Mouse (Mus musculus) midbrain, embryonic 10.5 days (tissue): ENCODE data around the gene Strada. TPM values are rescaled to one million over a fixed set of nuclear protein-coding genes. Genes with fewer than 3 reads are reported as not detected.
"Not testable (repeated sequence)": the region's sequence is repeated elsewhere in the genome, so short reads cannot be mapped to it uniquely, and the experiment has no call there.

Experiments
- DNase-seq: peaks from one replicate; pipeline ENCODE4 v3.0.0-alpha.2; 2017; ENCODE audit warnings: low spot score
- H3K27ac ChIP-seq: fragments of 300-500 bp; sonication (generic); replicated peaks from 2 replicates; pipeline ENCODE4 v1.5.1; 2016; ENCODE audit warnings: mild to moderate bottlenecking
- H3K27me3 ChIP-seq: fragments of 300-500 bp; sonication (generic); 2 replicates; pipeline ENCODE4 v1.6.1; 2016; ENCODE audit warnings: low read depth, mild to moderate bottlenecking; ENCODE audit not compliant: poor library complexity, severe bottlenecking
- H3K36me3 ChIP-seq: fragments of 300-500 bp; sonication (generic); 2 replicates; pipeline ENCODE4 v1.6.1; 2016; ENCODE audit warnings: mild to moderate bottlenecking, moderate library complexity
- H3K4me1 ChIP-seq: fragments of 300-500 bp; sonication (generic); 2 replicates; pipeline ENCODE4 v1.6.1; 2016
- H3K4me3 ChIP-seq: fragments of 300-500 bp; sonication (generic); 2 replicates; pipeline ENCODE4 v1.5.1; 2016; ENCODE audit warnings: mild to moderate bottlenecking, moderate library complexity
- H3K9me3 ChIP-seq: fragments of 300-500 bp; sonication (generic); replicated peaks from 2 replicates; pipeline ENCODE4 v1.6.1; 2016; ENCODE audit warnings: mild to moderate bottlenecking
- WGBS: fragments of 180-500 bp; shearing (Covaris S2); methylation state at CpG from one replicate; pipeline ENCODE4 v1.1.7; 2016; 5-methylcytosine and 5-hydroxymethylcytosine counted together
- polyA plus RNA-seq: library from polyadenylated mRNA; unstranded; fragments of >200 nt; fragmentation: Nextera tagmentation; extraction: Ambion mirVana; gene quantifications from 2 replicates; pipeline ENCODE4 v1.2.1, GENCODE M21; 2016

Strada gene
- polyA plus RNA-seq, 1 experiment from 2014 or later: 42.4 TPM

GRCm38 (mm10) chr11:106199997-106200396 lies 2.0 kb downstream of the Strada start:
- not testable (repeated sequence) for H3K27ac ChIP-seq, H3K9me3 ChIP-seq, H3K27me3 ChIP-seq, H3K4me3 ChIP-seq, H3K4me1 ChIP-seq, DNase-seq
- H3K36me3 ChIP-seq: peaks cover 87% of the 10 kb centered on the region
- 96% methylated on average over 7 of the region's 7 CpGs for WGBS

DNA sequence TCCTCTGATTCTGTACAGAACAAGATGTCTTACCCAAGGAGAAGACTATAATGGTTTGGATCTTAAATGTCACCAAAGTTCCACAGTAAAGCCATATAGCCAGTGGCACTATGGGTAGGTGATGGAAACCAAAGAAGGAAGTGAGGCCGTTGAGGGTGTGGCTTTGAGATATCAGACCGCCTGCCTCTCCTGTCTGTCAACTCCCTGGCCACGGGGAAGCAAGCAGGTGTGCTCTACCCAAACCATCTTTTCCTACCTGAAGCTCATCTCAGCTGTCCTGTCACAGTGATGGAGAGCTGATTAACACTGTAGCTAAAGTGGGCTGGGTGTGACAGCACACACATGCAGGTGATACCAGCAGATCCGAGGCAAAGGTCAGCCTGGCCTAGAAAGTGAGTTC lies 3.7 kb downstream of the Strada start:
- WGBS: 94% methylated on average over 4 of the region's 4 CpGs
- no peaks in the 10 kb centered on the region for H3K27me3 ChIP-seq
- DNase-seq: no peak
- no peaks in the 10 kb centered on the region for H3K9me3 ChIP-seq
- H3K4me3 ChIP-seq: no peak overlapping the region
- no peak overlapping the region for H3K27ac ChIP-seq
- peaks cover 70% of the 10 kb centered on the region for H3K36me3 ChIP-seq
- peaks cover 9% of the 10 kb centered on the region for H3K4me1 ChIP-seq

GRCm38 (mm10) chr11:106195341-106195740 lies 6.6 kb downstream of the Strada start:
- no peak overlapping the region for H3K27ac ChIP-seq
- H3K4me3 ChIP-seq: no peak overlapping the region
- H3K36me3 ChIP-seq: peaks cover 41% of the 10 kb centered on the region
- H3K27me3 ChIP-seq: no peaks in the 10 kb centered on the region
- DNase-seq: no peak
- no peaks in the 10 kb centered on the region for H3K9me3 ChIP-seq
- H3K4me1 ChIP-seq: peaks cover 19% of the 10 kb centered on the region

DNA sequence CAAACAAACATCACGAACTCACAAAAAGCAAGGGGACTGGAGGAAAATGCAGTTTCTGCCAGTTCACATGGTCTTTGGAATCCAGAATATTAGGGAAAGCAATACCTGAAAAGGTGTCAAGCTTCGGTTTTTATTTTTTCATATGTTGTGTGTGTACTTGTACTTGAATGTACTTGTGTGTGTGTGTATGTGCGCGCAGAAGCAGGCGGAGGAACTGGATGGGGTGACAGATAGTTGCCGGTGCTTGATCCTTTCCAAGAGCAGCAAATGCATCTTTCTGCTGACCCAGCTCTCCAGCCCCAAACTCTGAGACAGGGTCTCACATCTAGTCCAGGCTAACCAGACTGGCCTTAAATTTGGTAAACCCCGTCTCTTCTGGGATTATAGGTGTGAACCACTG lies 7.1 kb downstream of the Strada start:
- no peak for DNase-seq
- Histone ChIP-seq H3K27me3 (no peaks in the 10 kb centered on the region), H3K4me3 (no peak overlapping the region), H3K27ac (no peak overlapping the region), H3K9me3 (no peaks in the 10 kb centered on the region), H3K36me3 (peaks cover 36% of the 10 kb centered on the region), H3K4me1 (peaks cover 19% of the 10 kb centered on the region)
- WGBS: 94% methylated on average over 7 of the region's 7 CpGs

DNA sequence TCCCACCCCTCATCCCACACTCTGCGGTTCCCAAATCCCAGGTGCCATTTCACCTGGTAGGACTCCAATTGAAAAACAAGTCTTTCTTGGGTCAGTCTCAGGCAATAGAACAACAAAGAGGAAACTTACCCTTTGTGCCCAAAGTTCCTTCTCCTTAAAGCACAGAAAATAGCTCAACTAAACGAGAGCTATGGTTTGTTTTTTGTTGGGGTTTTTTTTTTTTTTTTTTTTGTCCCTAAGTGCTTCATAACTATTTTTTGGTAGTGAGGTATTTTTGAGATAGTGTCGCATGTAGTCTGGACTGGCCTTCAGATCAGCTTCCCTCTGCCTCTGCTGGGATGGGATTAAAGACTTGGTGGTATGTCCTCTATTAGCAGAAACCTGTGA lies 7.8 kb downstream of the Strada start:
- Histone ChIP-seq H3K4me1 (peaks cover 19% of the 10 kb centered on the region), H3K4me3 (peak overlapping the region; percentile 73), H3K27ac (peak overlapping the region; percentile 84), H3K27me3 (no peaks in the 10 kb centered on the region), H3K36me3 (peaks cover 30% of the 10 kb centered on the region), H3K9me3 (no peaks in the 10 kb centered on the region)
- DNase-seq: no peak
- 38% methylated on average over 3 of the region's 3 CpGs for WGBS

DNA sequence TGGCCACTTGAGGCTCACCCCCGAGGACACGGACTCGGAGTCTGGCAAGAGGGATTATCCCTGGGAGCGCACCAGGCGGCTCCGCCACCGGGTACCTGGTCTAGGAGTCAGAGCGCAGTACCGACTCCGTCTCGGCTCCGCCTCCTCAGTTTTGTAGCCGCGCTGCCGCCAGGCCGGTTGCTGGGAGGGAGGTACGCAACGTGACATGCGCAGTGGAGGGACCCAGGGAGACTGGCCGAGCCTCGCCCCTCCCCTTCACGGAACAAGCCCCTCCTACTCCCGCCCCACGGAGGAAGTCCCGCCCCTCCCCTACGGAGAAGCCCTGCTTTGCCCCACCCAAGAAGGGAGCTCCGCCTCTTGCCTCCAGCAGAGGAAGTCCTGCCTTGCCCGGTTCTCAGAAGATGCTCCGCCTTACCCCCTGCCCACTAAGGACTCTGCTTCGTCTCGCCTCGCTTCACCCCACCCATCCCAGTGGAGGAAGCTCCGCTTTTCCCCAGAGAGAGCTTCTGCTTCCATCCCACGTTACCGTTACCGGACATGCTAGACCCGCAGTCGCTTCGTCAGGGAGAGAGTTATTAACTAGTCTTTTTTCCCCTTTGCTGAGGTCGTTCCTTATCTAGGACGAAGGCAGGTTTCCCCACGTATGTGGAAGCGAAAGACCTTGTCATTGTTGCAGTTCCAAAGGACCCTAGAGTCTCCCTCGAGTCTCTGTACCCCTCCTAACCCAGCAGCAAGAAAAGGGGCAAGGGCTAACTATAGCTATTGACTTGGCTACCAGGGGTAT lies 8.4 kb downstream of the Strada start:
- WGBS: under 1% methylated on average over 44 of the region's 44 CpGs

GRCm38 (mm10) chr11:106192657-106193370 lies 9.2 kb downstream of the Strada start:
- WGBS: 14% methylated on average over 19 of the region's 19 CpGs
- H3K36me3 ChIP-seq: peaks cover 17% of the 10 kb centered on the region
- peak overlapping the region; percentile 84 for H3K27ac ChIP-seq
- peaks cover 19% of the 10 kb centered on the region for H3K4me1 ChIP-seq
- DNase-seq: no peak
- H3K27me3 ChIP-seq: no peaks in the 10 kb centered on the region
- no peaks in the 10 kb centered on the region for H3K9me3 ChIP-seq
- H3K4me3 ChIP-seq: peak overlapping the region; percentile 73

More for the DNA sequence above, 8.4 kb downstream of the Strada start:
- H3K36me3 ChIP-seq: peaks cover 24% of the 10 kb centered on the region
- DNase-seq: peak; percentile 99
- H3K4me1 ChIP-seq: peaks cover 19% of the 10 kb centered on the region
- peak overlapping the region; percentile 84 for H3K27ac ChIP-seq
- H3K9me3 ChIP-seq: no peaks in the 10 kb centered on the region
- peak overlapping the region; percentile 73 for H3K4me3 ChIP-seq
- H3K27me3 ChIP-seq: no peaks in the 10 kb centered on the region

DNA sequence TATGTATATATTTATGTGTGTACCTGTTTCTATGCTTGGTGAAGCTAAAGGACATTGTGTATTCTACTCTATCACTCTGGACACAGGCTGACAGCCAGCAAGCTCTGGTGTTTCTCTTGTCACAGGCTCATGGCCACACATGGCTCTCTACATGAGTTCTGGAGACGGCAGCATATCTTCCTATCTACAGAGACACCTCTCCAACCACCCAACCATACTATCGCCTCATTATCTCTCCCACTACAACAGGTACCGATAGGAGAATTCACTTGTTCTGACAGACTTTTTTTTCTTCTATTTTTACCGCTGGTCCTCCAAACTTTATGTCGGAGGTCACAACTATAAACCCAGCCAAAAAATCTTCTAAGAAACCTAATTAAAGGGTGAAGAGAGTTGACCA lies 9.7 kb downstream of the Strada start:
- Histone ChIP-seq H3K27ac (no peak overlapping the region), H3K4me3 (peak overlapping the region; percentile 73), H3K4me1 (peaks cover 19% of the 10 kb centered on the region), H3K27me3 (no peaks in the 10 kb centered on the region), H3K9me3 (no peaks in the 10 kb centered on the region), H3K36me3 (peaks cover 11% of the 10 kb centered on the region)
- no peak for DNase-seq
- 88% methylated on average over 5 of the region's 5 CpGs for WGBS

DNA sequence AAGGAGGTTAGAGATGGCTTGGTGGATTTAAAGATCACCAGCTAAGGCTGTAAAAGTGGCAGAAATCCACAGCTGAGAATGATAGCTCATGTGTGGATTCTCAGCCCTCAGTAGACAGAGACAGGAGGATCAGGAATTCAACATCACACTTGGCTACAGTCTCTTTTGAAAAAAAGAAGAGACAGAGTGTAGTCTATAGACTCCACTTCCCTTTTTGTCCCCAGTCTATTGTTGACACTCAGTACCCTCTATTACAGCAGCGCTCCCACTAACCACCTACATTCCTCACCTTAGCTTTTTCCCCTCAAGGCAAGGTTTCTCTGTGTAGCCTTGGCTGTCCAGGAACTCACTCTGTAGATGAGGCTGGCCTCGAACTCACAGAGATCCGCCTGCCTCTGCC lies 10.3 kb downstream of the Strada start:
- DNase-seq: no peak
- no peak overlapping the region; the same call in 1 of the 2 replicates for H3K4me3 ChIP-seq
- peaks cover 9% of the 10 kb centered on the region for H3K36me3 ChIP-seq
- 93% methylated on average over 3 of the region's 3 CpGs for WGBS
- H3K9me3 ChIP-seq: no peaks in the 10 kb centered on the region
- peaks cover 19% of the 10 kb centered on the region for H3K4me1 ChIP-seq
- no peak overlapping the region for H3K27ac ChIP-seq
- no peaks in the 10 kb centered on the region for H3K27me3 ChIP-seq

DNA sequence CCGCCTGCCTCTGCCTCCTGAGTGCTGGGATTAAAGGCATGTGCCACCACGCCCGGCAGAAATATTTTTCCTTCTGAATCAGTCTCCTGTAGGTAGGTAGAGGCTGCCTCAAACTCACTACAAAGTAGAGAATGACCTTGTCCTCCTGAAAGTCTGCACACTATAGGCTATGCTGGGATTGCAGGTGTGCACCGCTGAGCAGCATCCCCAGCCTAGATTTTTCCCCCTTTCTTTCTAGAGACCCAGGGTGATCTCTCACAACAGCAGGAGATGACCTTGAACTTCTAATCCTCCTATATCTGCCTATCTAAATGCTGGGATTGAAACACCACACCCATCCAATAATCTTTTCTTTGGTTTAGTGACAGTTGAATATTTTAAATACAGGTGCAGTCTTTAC lies 14.6 kb downstream of the Strada start:
- H3K4me1 ChIP-seq: peaks cover 4% of the 10 kb centered on the region
- WGBS: 94% methylated on average over 4 of the region's 4 CpGs
- peaks cover 27% of the 10 kb centered on the region for H3K36me3 ChIP-seq
- H3K27ac ChIP-seq: no peak overlapping the region
- H3K9me3 ChIP-seq: no peaks in the 10 kb centered on the region
- no peaks in the 10 kb centered on the region for H3K27me3 ChIP-seq
- no peak overlapping the region for H3K4me3 ChIP-seq
- DNase-seq: no peak

DNA sequence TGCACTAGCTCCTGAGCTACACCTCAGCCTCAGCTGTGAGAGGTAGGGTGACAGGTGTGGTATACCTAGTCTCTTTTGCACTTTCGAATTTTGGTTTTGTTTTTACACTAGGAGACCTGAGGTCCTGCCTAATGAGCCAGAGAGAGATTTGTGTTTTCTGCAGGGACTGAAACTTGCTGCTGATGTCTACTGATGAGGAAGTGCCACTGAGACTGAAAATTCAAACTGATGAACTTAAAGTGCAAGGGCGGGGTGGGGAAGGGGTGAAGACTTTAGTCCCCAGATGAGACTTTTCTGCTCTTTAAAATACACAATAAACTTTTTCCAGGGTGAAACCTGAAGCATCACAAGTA lies 21.5 kb downstream of the Strada start:
- Histone ChIP-seq H3K27ac (no peak overlapping the region), H3K4me3 (no peak overlapping the region), H3K36me3 (peaks cover 26% of the 10 kb centered on the region), H3K4me1 (0 out of 2 replicates have a peak, but pooled peaks cover 3% of the 10 kb centered on the region), H3K9me3 (no peaks in the 10 kb centered on the region), H3K27me3 (no peaks in the 10 kb centered on the region)
- no peak for DNase-seq
- WGBS: 90% methylated on average over 2 of the region's 2 CpGs

DNA sequence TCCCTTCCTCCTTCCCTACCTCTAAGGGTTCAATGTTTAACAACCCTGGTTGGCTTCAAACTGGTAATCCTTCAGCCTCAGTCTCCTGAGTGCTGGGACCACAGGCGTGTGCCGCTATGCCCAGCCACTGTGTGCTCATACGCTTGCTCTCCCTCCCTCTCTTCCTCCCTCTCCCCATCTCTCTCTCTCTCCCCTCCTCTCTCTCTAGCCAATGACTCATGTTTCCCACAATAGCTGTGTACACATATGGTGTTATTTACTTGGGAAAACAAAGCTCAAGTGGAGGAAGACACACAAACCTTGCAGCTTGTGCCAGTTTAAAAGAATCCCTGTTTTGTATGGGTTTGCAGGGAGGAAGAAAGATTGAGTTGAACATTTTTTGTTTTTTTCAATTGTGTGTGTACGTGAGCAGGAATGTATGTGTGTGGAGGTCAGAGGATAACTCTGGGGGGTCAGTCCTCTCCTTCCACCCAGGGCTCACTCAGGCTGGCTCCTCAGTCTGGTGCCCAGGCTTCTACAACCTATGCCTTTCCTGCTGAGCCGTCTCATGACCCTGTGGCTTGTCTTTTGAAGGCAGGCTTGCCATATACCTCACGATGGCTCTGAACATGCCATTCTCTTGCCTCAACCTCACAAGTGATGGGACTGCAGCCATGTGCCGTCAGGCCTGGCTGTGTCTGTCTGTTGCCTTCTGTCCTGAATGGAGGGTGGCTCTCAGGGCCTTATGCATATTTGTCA lies 22.1 kb downstream of the Strada start:
- Histone ChIP-seq H3K4me1 (0 out of 2 replicates have a peak, but pooled peaks cover 3% of the 10 kb centered on the region), H3K36me3 (peaks cover 21% of the 10 kb centered on the region), H3K27me3 (no peaks in the 10 kb centered on the region), H3K4me3 (no peak overlapping the region), H3K27ac (no peak overlapping the region), H3K9me3 (no peaks in the 10 kb centered on the region)
- no peak for DNase-seq
- WGBS: 76% methylated on average over 7 of the region's 7 CpGs
